Mouse (Mus musculus): ENCODE measurements around the gene Nrbp1. TPM values are rescaled to one million over a fixed set of nuclear protein-coding genes. Genes with fewer than 3 reads are reported as not detected.

Nrbp1 gene
- polyA plus RNA-seq, 1 experiment from 2014 or later: 165 TPM

DNA sequence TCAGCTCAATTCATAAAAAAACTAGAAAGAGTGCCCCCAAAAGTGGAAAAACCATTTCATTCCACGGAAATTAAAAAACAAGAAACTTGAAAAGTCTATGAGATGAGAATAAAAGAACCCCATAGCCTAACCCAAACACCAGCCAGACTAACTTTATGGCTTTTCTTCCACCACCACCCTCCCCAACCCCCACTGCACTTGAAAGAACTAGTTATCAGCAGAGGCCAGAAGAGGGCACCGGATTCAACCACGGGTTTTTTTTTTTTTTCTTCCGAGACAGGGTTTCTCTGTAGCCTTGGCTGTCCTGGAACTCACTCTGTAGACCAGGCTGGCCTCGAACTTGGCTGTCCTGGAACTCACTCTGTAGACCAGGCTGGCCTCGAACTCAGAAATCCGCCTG, 22.4 kb upstream of the Nrbp1 start:
- H3K9ac ChIP-seq: no peak overlapping the region
- 48% methylated on average over 6 of the region's 7 CpGs for WGBS
- H3K9me3 ChIP-seq (ENCODE audit: low read depth, low read length): no peaks in the 10 kb centered on the region
- ATAC-seq (ENCODE audit: insufficient read depth) (no peak), DNase-seq (no peak)
- no peak overlapping the region for H3K27ac ChIP-seq (ENCODE audit: low read depth)
- TF ChIP-seq CTCF (IDR thresholded peaks at IDR 0.05; ENCODE audit: low read depth): no peak
- H3K27me3 ChIP-seq (ENCODE audit: insufficient read depth, low read length): no peaks in the 10 kb centered on the region
- H3K4me2 ChIP-seq: peak overlapping the region; percentile 64; the same call in 1 of the 2 replicates
- H3K36me3 ChIP-seq (ENCODE audit: insufficient read depth): no peaks in the 10 kb centered on the region
- H3K4me3 ChIP-seq (ENCODE audit: low read depth, low read length): no peak overlapping the region
- peaks cover 4% of the 10 kb centered on the region; the same call in 1 of the 2 replicates for H3K4me1 ChIP-seq (ENCODE audit: insufficient read depth)

DNA sequence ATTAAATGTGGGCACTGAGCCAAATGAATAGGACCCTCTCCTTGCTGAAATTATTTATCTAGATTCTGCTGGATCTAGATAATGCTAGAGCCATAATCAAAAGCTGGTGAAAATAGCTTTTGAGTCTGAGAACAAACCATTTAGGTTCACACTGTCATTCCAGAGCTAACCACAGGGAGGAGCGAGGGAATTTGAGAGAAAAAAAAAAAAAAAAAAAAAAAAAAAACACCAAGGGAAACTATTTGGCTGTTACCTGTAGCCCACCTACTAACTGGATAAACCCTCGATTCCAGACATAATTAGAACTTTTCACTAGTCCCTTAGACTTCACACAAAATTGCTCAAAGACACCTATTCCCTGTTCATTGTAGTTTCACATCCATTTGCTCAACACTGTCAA, 21.6 kb upstream of the Nrbp1 start:
- WGBS: 2% methylated on average over 2 of the region's 2 CpGs
- DNase-seq (peak; percentile 81), ATAC-seq (ENCODE audit: insufficient read depth) (no peak)
- peak overlapping the region; percentile 84 for H3K4me3 ChIP-seq (ENCODE audit: low read depth, low read length)
- no peaks in the 10 kb centered on the region for H3K36me3 ChIP-seq (ENCODE audit: insufficient read depth)
- no peak overlapping the region for H3K9ac ChIP-seq
- peaks cover 4% of the 10 kb centered on the region; the same call in 1 of the 2 replicates for H3K4me1 ChIP-seq (ENCODE audit: insufficient read depth)
- H3K4me2 ChIP-seq: peak overlapping the region; percentile 64
- H3K9me3 ChIP-seq (ENCODE audit: low read depth, low read length): no peaks in the 10 kb centered on the region
- TF ChIP-seq CTCF (IDR thresholded peaks at IDR 0.05; ENCODE audit: low read depth): peak; percentile 55
- H3K27ac ChIP-seq (ENCODE audit: low read depth): no peak overlapping the region
- H3K27me3 ChIP-seq (ENCODE audit: insufficient read depth, low read length): no peaks in the 10 kb centered on the region

DNA sequence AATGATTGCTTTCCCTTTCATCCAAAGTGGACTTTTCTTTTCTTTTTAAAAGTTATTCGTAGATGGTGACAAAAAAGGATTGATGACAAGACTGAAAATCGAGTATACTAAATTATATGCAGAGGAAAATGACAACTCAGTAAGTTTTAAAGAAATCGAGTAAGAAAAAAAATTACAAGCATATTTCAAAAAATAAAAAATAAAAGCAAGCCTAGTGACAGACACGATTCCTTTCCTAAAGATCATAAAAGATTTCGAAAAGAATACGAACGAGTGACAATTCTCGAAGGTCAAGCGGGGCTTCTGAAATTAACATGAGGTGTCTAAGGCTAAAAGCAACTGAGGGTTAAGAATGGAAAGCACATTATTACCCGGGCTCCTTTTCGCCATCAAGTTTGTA, 21.2 kb upstream of the Nrbp1 start:
- no peak for TF ChIP-seq CTCF (IDR thresholded peaks at IDR 0.05; ENCODE audit: low read depth)
- H3K4me3 ChIP-seq (ENCODE audit: low read depth, low read length): peak overlapping the region; percentile 84
- DNase-seq (no peak), ATAC-seq (ENCODE audit: insufficient read depth) (no peak)
- no peaks in the 10 kb centered on the region for H3K36me3 ChIP-seq (ENCODE audit: insufficient read depth)
- no peaks in the 10 kb centered on the region for H3K27me3 ChIP-seq (ENCODE audit: insufficient read depth, low read length)
- peaks cover 4% of the 10 kb centered on the region; the same call in 1 of the 2 replicates for H3K4me1 ChIP-seq (ENCODE audit: insufficient read depth)
- H3K9ac ChIP-seq: peak overlapping the region; percentile 86
- H3K27ac ChIP-seq (ENCODE audit: low read depth): peak overlapping the region; percentile 86
- 2% methylated on average over 11 of the region's 11 CpGs for WGBS
- no peaks in the 10 kb centered on the region for H3K9me3 ChIP-seq (ENCODE audit: low read depth, low read length)
- peak overlapping the region; percentile 64 for H3K4me2 ChIP-seq

DNA sequence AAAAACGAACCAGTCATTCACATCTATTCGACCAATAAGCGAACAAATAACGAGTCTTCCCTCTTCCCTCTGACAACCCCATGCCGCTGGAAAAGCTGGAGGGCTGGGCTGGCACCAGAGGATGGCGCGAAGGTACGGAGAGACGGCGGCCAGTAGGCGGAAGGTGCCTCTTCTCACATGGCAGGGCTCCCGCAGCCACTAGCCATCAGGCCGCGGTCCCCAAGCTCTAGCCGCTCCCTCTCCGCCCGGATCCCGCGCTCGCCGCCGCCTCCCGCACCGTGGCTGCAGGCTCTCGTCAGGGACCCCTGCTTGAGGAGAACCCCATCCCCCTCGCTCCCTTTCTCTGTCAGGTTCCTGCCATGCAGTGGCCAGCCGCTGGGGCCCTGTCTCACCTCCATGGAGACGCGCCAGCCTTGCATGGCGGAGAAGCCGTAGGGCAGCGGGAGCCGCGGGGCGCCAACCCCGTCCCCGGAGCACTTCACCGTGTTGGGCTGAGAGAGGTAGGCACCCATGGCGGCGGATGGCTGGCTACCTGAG, 20.7 kb upstream of the Nrbp1 start:
- DNase-seq: peak; percentile 50

DNA sequence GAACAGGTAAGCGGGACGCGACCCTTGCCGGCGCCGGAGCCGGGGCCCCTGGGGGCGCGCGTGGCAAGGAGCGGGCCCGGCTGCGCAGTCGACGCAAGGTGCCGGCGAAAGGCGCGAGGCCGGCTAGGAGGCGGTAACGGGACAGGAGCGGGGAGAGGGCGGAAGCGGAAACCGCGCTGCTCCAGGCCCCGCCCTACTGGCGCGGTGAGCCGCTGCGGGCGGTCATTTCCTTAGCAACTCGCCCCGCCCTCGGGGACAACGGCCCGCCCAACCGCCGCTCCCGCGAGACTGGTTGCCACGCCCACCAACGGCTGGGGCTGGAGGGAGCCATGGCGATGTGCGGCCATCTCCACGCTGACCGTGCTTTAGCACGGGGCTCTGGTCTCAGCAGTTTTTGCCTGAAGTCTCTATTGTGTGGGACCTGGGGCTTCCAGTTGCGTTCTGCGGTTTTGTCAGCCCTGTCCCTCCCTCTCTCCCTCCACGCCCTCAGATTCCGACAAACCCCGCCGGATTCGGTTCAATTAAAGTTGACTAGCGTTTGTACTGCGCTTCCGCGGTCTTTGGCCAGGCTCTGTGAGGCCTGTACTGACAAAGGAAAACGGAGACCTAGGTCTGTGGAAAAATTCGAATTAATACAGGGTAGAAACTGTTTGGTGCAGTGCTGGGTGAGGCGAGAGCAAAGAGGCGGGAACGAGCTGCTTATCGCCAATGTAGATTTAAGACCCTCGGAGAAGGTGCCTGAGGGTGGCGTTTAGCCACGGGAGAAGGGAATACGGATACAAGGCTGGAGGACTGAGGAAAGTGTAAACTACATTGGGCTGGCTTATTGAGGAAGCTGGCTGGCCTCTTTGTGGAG, 20.0 kb upstream of the Nrbp1 start, which contains the start of gene Ppm1g:
Gene Ppm1g (minus strand): TSS at position 240 of the 856 bp plus-strand sequence.
- peak; percentile 99 for DNase-seq

More for the DNA sequence above, 20.7 kb upstream of the Nrbp1 start:
- Histone ChIP-seq H3K27ac (ENCODE audit: low read depth) (peak overlapping the region; percentile 86), H3K4me2 (peak overlapping the region; percentile 64), H3K4me3 (ENCODE audit: low read depth, low read length) (peak overlapping the region; percentile 84), H3K4me1 (ENCODE audit: insufficient read depth) (peaks cover 4% of the 10 kb centered on the region; the same call in 1 of the 2 replicates), H3K27me3 (ENCODE audit: insufficient read depth, low read length) (no peaks in the 10 kb centered on the region), H3K9me3 (ENCODE audit: low read depth, low read length) (no peaks in the 10 kb centered on the region), H3K36me3 (ENCODE audit: insufficient read depth) (no peaks in the 10 kb centered on the region), H3K9ac (peak overlapping the region; percentile 86)
- WGBS: under 1% methylated on average over 40 of the region's 40 CpGs
- ATAC-seq (ENCODE audit: insufficient read depth): peak; percentile 68
- TF ChIP-seq CTCF (IDR thresholded peaks at IDR 0.05; ENCODE audit: low read depth): no peak; the same call in 1 of the 2 replicates

DNA sequence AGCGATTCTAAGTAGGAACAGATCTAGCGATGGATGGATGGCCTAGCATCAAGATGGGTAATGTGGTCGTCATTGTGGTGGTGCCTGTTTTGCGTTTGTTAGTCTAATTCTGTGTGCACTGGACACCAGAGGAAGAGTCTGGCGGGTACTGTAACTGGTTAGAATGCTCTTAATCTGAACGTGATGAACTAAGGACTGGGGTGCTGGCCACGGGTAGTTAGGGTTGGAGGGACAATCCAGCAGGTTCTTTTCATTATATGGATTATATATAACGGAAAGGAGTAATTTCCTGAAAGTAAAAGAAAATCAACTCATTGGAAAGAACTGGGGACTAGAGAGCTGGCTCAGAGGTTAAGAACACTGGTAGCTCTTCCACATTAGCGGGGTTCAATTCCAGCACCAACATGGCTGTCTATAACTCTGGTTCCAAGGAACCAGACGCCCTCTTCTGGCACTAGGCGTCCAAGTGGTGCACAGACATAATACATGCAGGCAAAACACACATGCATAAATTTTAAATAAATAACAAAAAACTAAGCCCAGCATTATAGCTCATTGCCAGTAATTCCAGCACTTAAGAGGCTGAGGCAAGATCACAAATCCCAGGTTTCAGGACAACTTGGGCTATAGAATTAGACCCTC, 19.2 kb upstream of the Nrbp1 start:
- peak; percentile 59 for TF ChIP-seq CTCF (IDR thresholded peaks at IDR 0.05; ENCODE audit: low read depth)
- ATAC-seq (ENCODE audit: insufficient read depth) (no peak; the same call in 1 of the 2 replicates), DNase-seq (peak; percentile 86)
- H3K27ac ChIP-seq (ENCODE audit: low read depth): peak overlapping the region; percentile 94
- H3K4me3 ChIP-seq (ENCODE audit: low read depth, low read length): peak overlapping the region; percentile 84
- H3K27me3 ChIP-seq (ENCODE audit: insufficient read depth, low read length): no peaks in the 10 kb centered on the region
- 13% methylated on average over 11 of the region's 11 CpGs for WGBS
- H3K4me2 ChIP-seq: peak overlapping the region; percentile 64
- H3K9me3 ChIP-seq (ENCODE audit: low read depth, low read length): no peaks in the 10 kb centered on the region
- peaks cover 4% of the 10 kb centered on the region; the same call in 1 of the 2 replicates for H3K4me1 ChIP-seq (ENCODE audit: insufficient read depth)
- no peaks in the 10 kb centered on the region for H3K36me3 ChIP-seq (ENCODE audit: insufficient read depth)
- peak overlapping the region; percentile 86 for H3K9ac ChIP-seq

More for the DNA sequence above, 20.0 kb upstream of the Nrbp1 start, which contains the start of gene Ppm1g:
- no peak for TF ChIP-seq CTCF (IDR thresholded peaks at IDR 0.05; ENCODE audit: low read depth)
- peaks cover 4% of the 10 kb centered on the region; the same call in 1 of the 2 replicates for H3K4me1 ChIP-seq (ENCODE audit: insufficient read depth)
- H3K27me3 ChIP-seq (ENCODE audit: insufficient read depth, low read length): no peaks in the 10 kb centered on the region
- ATAC-seq (ENCODE audit: insufficient read depth): peak; percentile 96
- peak within 1 kb of the TSS; percentile 86 for H3K9ac ChIP-seq
- no peaks in the 10 kb centered on the region for H3K9me3 ChIP-seq (ENCODE audit: low read depth, low read length)
- H3K4me3 ChIP-seq (ENCODE audit: low read depth, low read length): peak within 1 kb of the TSS; percentile 84
- no peaks in the 10 kb centered on the region for H3K36me3 ChIP-seq (ENCODE audit: insufficient read depth)
- WGBS: under 1% methylated on average over 70 of the region's 70 CpGs
- H3K27ac ChIP-seq (ENCODE audit: low read depth): peak within 1 kb of the TSS; percentile 94
- H3K4me2 ChIP-seq: peak within 1 kb of the TSS; percentile 64
